Mouse (Mus musculus) MEL (cell line): Measurements from ENCODE around the gene Ptgr2. TPM values are rescaled to one million over a fixed set of nuclear protein-coding genes. Genes with fewer than 3 reads are reported as not detected.

Experiments used
- DNase-seq: peaks from one replicate; pipeline ENCODE4 v3.0.0; 2011; ENCODE audit warnings: low read depth, low spot score
- H3K27ac ChIP-seq: 2 replicates; pipeline ENCODE4 v1.5.1; 2012; ENCODE audit warnings: low read depth, mild to moderate bottlenecking, control low read depth, low read length, moderate library complexity; ENCODE audit not compliant: control insufficient read depth
- H3K27me3 ChIP-seq, 2 experiments: fragments of 150-350 bp in 1 of 2; sonication (generic) in 1 of 2; 2 replicates each; pipeline ENCODE4 v1.6.1; 2012; ENCODE audit warnings: low read length in 2 of 2, mild to moderate bottlenecking in 2 of 2, improper control_type of control experiment in 1 of 2, moderate library complexity in 1 of 2; ENCODE audit not compliant: insufficient read depth in 2 of 2, control insufficient read depth in 1 of 2
- H3K36me3 ChIP-seq, 2 experiments: 2 replicates each; pipeline ENCODE4 v1.6.1; 2012 to 2014; ENCODE audit warnings: low read length in 2 of 2, improper control_type of control experiment in 1 of 2, inconsistent platforms in 1 of 2, mild to moderate bottlenecking in 1 of 2; ENCODE audit not compliant: insufficient read depth in 2 of 2, control insufficient read depth in 1 of 2
- H3K4me1 ChIP-seq, 2 experiments: fragments of 150-350 bp in 1 of 2; sonication (generic) in 1 of 2; 2 replicates each; pipeline ENCODE4 v1.6.1; 2012; ENCODE audit warnings: low read length in 2 of 2, improper control_type of control experiment in 1 of 2, mild to moderate bottlenecking in 1 of 2; ENCODE audit not compliant: insufficient read depth in 2 of 2, control insufficient read depth in 1 of 2
- H3K4me3 ChIP-seq, 2 experiments: fragments of 150-350 bp in 1 of 2; sonication (generic) in 1 of 2; 2 replicates each; pipeline ENCODE4 v1.5.1; 2012; ENCODE audit warnings: low read depth in 2 of 2, low read length in 2 of 2, mild to moderate bottlenecking in 2 of 2, moderate library complexity in 2 of 2, control low read depth in 1 of 2, improper control_type of control experiment in 1 of 2; ENCODE audit not compliant: control insufficient read depth in 1 of 2, insufficient read depth in 1 of 2
- H3K79me2 ChIP-seq: 2 replicates; pipeline ENCODE4 v1.6.1; 2012; ENCODE audit warnings: mild to moderate bottlenecking, low read length, moderate library complexity; ENCODE audit not compliant: control insufficient read depth, poor library complexity, insufficient read depth
- H3K9ac ChIP-seq: 2 replicates; pipeline ENCODE4 v1.6.1; 2012; ENCODE audit warnings: low read depth, mild to moderate bottlenecking, control low read depth, low read length, moderate library complexity; ENCODE audit not compliant: control insufficient read depth, poor library complexity, severe bottlenecking
- H3K9me3 ChIP-seq: fragments of 150-350 bp; sonication (generic); replicated peaks from 2 replicates; pipeline ENCODE4 v1.6.1; 2012; ENCODE audit warnings: mild to moderate bottlenecking, low read length, improper control_type of control experiment, moderate library complexity; ENCODE audit not compliant: insufficient read depth
- BHLHE40 ChIP-seq: IDR thresholded peaks from 2 replicates; pipeline ENCODE4 v1.6.1; 2012; ENCODE audit warnings: low read depth, mild to moderate bottlenecking, inconsistent platforms, low read length, improper control_type of control experiment, borderline replicate concordance
- CHD1 ChIP-seq: IDR thresholded peaks from 2 replicates; pipeline ENCODE4 v1.6.1; 2012; ENCODE audit warnings: low read depth, mild to moderate bottlenecking, inconsistent platforms, low read length, improper control_type of control experiment
- CTCF ChIP-seq, 3 experiments: IDR thresholded peaks in 2 of 3; conservative IDR thresholded peaks in 1 of 3; 2 replicates each; pipeline ENCODE4 v1.5.1; 2011 to 2012; ENCODE audit warnings: low read length in 3 of 3, low read depth in 2 of 3, mild to moderate bottlenecking in 2 of 3, improper control_type of control experiment in 1 of 3, inconsistent platforms in 1 of 3, mixed read lengths in 1 of 3, moderate library complexity in 1 of 3; ENCODE audit not compliant: control insufficient read depth in 1 of 3, insufficient read depth in 1 of 3, poor library complexity in 1 of 3, severe bottlenecking in 1 of 3
- EP300 ChIP-seq, 2 experiments: IDR thresholded peaks; 2 replicates each; pipeline ENCODE4 v1.6.1; 2011; ENCODE audit warnings: improper control_type of control experiment in 2 of 2, low read length in 2 of 2, low read depth in 1 of 2, mild to moderate bottlenecking in 1 of 2
- ETS1 ChIP-seq: IDR thresholded peaks from 2 replicates; pipeline ENCODE4 v1.6.1; 2012; ENCODE audit warnings: low read depth, mild to moderate bottlenecking, inconsistent platforms, low read length, improper control_type of control experiment, moderate library complexity
- GABPA ChIP-seq: IDR thresholded peaks from 2 replicates; pipeline ENCODE4 v1.6.1; 2012; ENCODE audit warnings: low read depth, mild to moderate bottlenecking, inconsistent platforms, low read length, improper control_type of control experiment, moderate library complexity
- GATA1 ChIP-seq: IDR thresholded peaks from 2 replicates; pipeline ENCODE4 v1.6.1; 2011; ENCODE audit warnings: low read depth, low read length, improper control_type of control experiment
- MAFK ChIP-seq: IDR thresholded peaks from 2 replicates; pipeline ENCODE4 v1.6.1; 2011; ENCODE audit warnings: low read depth, mild to moderate bottlenecking, low read length, improper control_type of control experiment, borderline replicate concordance
- MEF2A ChIP-seq: IDR thresholded peaks from 2 replicates; pipeline ENCODE4 v1.6.1; 2014; ENCODE audit warnings: low read depth, mild to moderate bottlenecking, inconsistent platforms, low read length, improper control_type of control experiment; ENCODE audit not compliant: poor library complexity, insufficient replicate concordance, severe bottlenecking; ENCODE audit errors: extremely low read depth
- MYB ChIP-seq: IDR thresholded peaks from 2 replicates; pipeline ENCODE4 v1.6.1; 2011; ENCODE audit warnings: mild to moderate bottlenecking, low read depth, low read length, improper control_type of control experiment
- POLR2A ChIP-seq, 2 experiments: IDR thresholded peaks; 2 replicates each; pipeline ENCODE4 v1.6.1; 2011 to 2012; ENCODE audit warnings: low read length in 2 of 2, mild to moderate bottlenecking in 2 of 2, control low read depth in 1 of 2, improper control_type of control experiment in 1 of 2, low read depth in 1 of 2, moderate library complexity in 1 of 2; ENCODE audit not compliant: control insufficient read depth in 1 of 2, insufficient read depth in 1 of 2, poor library complexity in 1 of 2
- SIN3A ChIP-seq: IDR thresholded peaks from 2 replicates; pipeline ENCODE4 v1.6.1; 2012; ENCODE audit warnings: low read length, improper control_type of control experiment, inconsistent platforms
- USF2 ChIP-seq, 2 experiments: IDR thresholded peaks; 2 replicates each; pipeline ENCODE4 v1.6.1; 2011 to 2012; ENCODE audit warnings: improper control_type of control experiment in 2 of 2, low read length in 2 of 2, borderline replicate concordance in 1 of 2, inconsistent platforms in 1 of 2, low read depth in 1 of 2, mild to moderate bottlenecking in 1 of 2; ENCODE audit not compliant: insufficient read depth in 1 of 2
- ZC3H11A ChIP-seq: IDR thresholded peaks from 2 replicates; pipeline ENCODE4 v1.6.1; 2012; ENCODE audit warnings: low read depth, mild to moderate bottlenecking, inconsistent platforms, low read length, improper control_type of control experiment
- ZMIZ1 ChIP-seq: IDR thresholded peaks from 2 replicates; pipeline ENCODE4 v1.6.1; 2012; ENCODE audit warnings: low read depth, mild to moderate bottlenecking, inconsistent platforms, low read length, improper control_type of control experiment, moderate library complexity
- ZNF384 ChIP-seq: IDR thresholded peaks from 2 replicates; pipeline ENCODE4 v1.6.1; 2012; ENCODE audit warnings: low read depth, mild to moderate bottlenecking, inconsistent platforms, low read length, improper control_type of control experiment
- polyA plus RNA-seq, 2 experiments: library from polyadenylated mRNA; stranded (reverse) in 1 of 2; unstranded in 1 of 2; fragments of >175 nt in 1 of 2; fragments of >200 nt in 1 of 2; gene quantifications; 2 replicates each; pipeline versions ENCODE4 v1.2.1 to v1.2.4; 2012; ENCODE audit warnings: low replicate concordance in 2 of 2, low read depth in 1 of 2; ENCODE audit not compliant: insufficient read length in 2 of 2, insufficient read depth in 1 of 2, missing spikeins in 1 of 2
- total RNA-seq: library from RNA; depleted of rRNA; stranded (reverse); fragments of 300-350 nt; gene quantifications from 2 replicates; pipeline ENCODE4 v1.2.3, GENCODE M21; 2012

Gene Ptgr2
- total and polyA plus RNA-seq, 3 experiments, result 33.0 to 35.9 TPM; not detected in 1

- TF ChIP-seq BHLHE40 (no peak), MAFK (no peak), GATA1 (no peak), EP300 (IDR thresholded peaks at IDR 0.05; ENCODE audit: low read depth in 1 of 2, low read length in 2 of 2) (no peak)
Observed at GRCm38 (mm10) chr12:84316721-84317621, 31.9 kb downstream of the Ptgr2 start, which contains the start of gene Zfp410 (continued).

GRCm38 (mm10) chr12:84327111-84327512, 42.1 kb downstream of the Ptgr2 start:
- Histone ChIP-seq H3K79me2 (0 out of 2 replicates have a peak, but pooled peaks cover 2% of the 10 kb centered on the region), H3K4me3 (no peak overlapping the region), H3K9ac (no peak overlapping the region), H3K4me1 (no peaks in the 10 kb centered on the region), H3K27me3 (no peaks in the 10 kb centered on the region), H3K36me3 (peaks cover 0 to 26% of the 10 kb centered on the region in 2 experiments; a peak in 2 of 4 replicates), H3K9me3 (no peaks in the 10 kb centered on the region), H3K27ac (no peak overlapping the region)
- TF ChIP-seq USF2 (IDR thresholded peaks at IDR 0.05; ENCODE audit: borderline replicate concordance in 1 of 2, insufficient read depth in 1 of 2, low read depth in 1 of 2, low read length in 2 of 2) (no peak), ZNF384 (no peak), MYB (no peak), ZC3H11A (no peak), ZMIZ1 (no peak), SIN3A (no peak), POLR2A (IDR thresholded peaks at IDR 0.05; ENCODE audit: control insufficient read depth in 1 of 2, insufficient read depth in 1 of 2, low read depth in 1 of 2, low read length in 2 of 2, poor library complexity in 1 of 2) (no peak), CHD1 (no peak), ETS1 (no peak), GABPA (no peak), MEF2A (no peak), CTCF (IDR thresholded peaks at IDR 0.05 in 2 of 3, conservative IDR thresholded peaks at IDR 0.05 in 1 of 3; ENCODE audit: control insufficient read depth in 1 of 3, insufficient read depth in 1 of 3, low read depth in 2 of 3, low read length in 3 of 3, poor library complexity in 1 of 3, severe bottlenecking in 1 of 3) (no peak)
- DNase-seq, result no peak
